Mouse (Mus musculus) CH12.LX (cell line): ENCODE data around the gene Ntmt1. TPM values are rescaled to one million over a fixed set of nuclear protein-coding genes. Genes with fewer than 3 reads are reported as not detected.

Experiments used
- DNase-seq: peaks from one replicate; pipeline ENCODE4 v3.0.0-alpha.2; 2013; ENCODE audit errors: extremely low read depth
- H3K27ac ChIP-seq: 2 replicates; pipeline ENCODE4 v1.5.1; 2012; ENCODE audit warnings: low read depth, mild to moderate bottlenecking, control low read depth, moderate library complexity; ENCODE audit not compliant: insufficient read depth
- H3K27me3 ChIP-seq: replicated peaks from 2 replicates; pipeline ENCODE3; 2012; ENCODE audit warnings: inconsistent platforms
- H3K36me3 ChIP-seq, 2 experiments: replicated peaks in 1 of 2; 2 replicates each; pipeline versions ENCODE3 to v1.6.1; 2012; ENCODE audit warnings: inconsistent platforms in 1 of 2, low read length in 1 of 2, mild to moderate bottlenecking in 1 of 2, mixed read lengths in 1 of 2, moderate library complexity in 1 of 2; ENCODE audit not compliant: control insufficient read depth in 1 of 2, insufficient read depth in 1 of 2
- H3K4me1 ChIP-seq, 2 experiments: 2 replicates each; pipeline ENCODE4 v1.6.1; 2012; ENCODE audit warnings: inconsistent platforms in 1 of 2, moderate library complexity in 1 of 2; ENCODE audit not compliant: insufficient read depth in 2 of 2, control insufficient read depth in 1 of 2
- H3K4me2 ChIP-seq: 2 replicates; pipeline ENCODE4 v1.6.1; 2012; ENCODE audit warnings: low read depth, mild to moderate bottlenecking, control low read depth; ENCODE audit not compliant: poor library complexity, insufficient read depth, severe bottlenecking
- H3K4me3 ChIP-seq, 3 experiments: fragments of 150-350 bp in 1 of 3; sonication (generic) in 1 of 3; replicated peaks in 1 of 3; 2 replicates each; pipeline versions ENCODE3 to v1.5.1; 2011 to 2012; ENCODE audit warnings: low read depth in 2 of 3, low read length in 2 of 3, mild to moderate bottlenecking in 2 of 3, moderate library complexity in 2 of 3, control low read depth in 1 of 3, improper control_type of control experiment in 1 of 3, inconsistent platforms in 1 of 3, mixed read lengths in 1 of 3; ENCODE audit not compliant: poor library complexity in 1 of 3
- H3K79me2 ChIP-seq: replicated peaks from 2 replicates; pipeline ENCODE4 v1.6.1; 2012; ENCODE audit warnings: mild to moderate bottlenecking, moderate library complexity; ENCODE audit not compliant: control insufficient read depth, poor library complexity, insufficient read depth, severe bottlenecking; ENCODE audit errors: extremely low read depth
- H3K9ac ChIP-seq: 2 replicates; pipeline ENCODE4 v1.6.1; 2012; ENCODE audit warnings: low read depth, mild to moderate bottlenecking, control low read depth, moderate library complexity; ENCODE audit not compliant: insufficient read depth
- H3K9me3 ChIP-seq: replicated peaks from 2 replicates; pipeline ENCODE3; 2012; ENCODE audit warnings: low read length, inconsistent platforms, mixed read lengths
- BHLHE40 ChIP-seq: IDR thresholded peaks from 2 replicates; pipeline ENCODE4 v1.6.1; 2011; ENCODE audit warnings: mild to moderate bottlenecking, low read depth, low read length, improper control_type of control experiment
- CHD2 ChIP-seq: IDR thresholded peaks from 2 replicates; pipeline ENCODE4 v1.6.1; 2011; ENCODE audit warnings: low read length, improper control_type of control experiment
- CTCF ChIP-seq, 2 experiments: IDR thresholded peaks in 1 of 2; conservative IDR thresholded peaks in 1 of 2; 2 replicates each; pipeline ENCODE4 v1.5.1; 2011 to 2012; ENCODE audit warnings: low read depth in 2 of 2, low read length in 2 of 2, improper control_type of control experiment in 1 of 2, inconsistent platforms in 1 of 2, mild to moderate bottlenecking in 1 of 2, moderate library complexity in 1 of 2
- ELF1 ChIP-seq: IDR thresholded peaks from 2 replicates; pipeline ENCODE4 v1.6.1; 2014; ENCODE audit warnings: low read depth, mild to moderate bottlenecking, inconsistent platforms, low read length, improper control_type of control experiment
- ETS1 ChIP-seq: conservative IDR thresholded peaks from 2 replicates; pipeline ENCODE4 v1.6.1; 2012; ENCODE audit warnings: low read depth, mild to moderate bottlenecking, inconsistent platforms, low read length, improper control_type of control experiment, moderate library complexity
- HCFC1 ChIP-seq: IDR thresholded peaks from 2 replicates; pipeline ENCODE4 v1.6.1; 2012; ENCODE audit warnings: low read depth, mild to moderate bottlenecking, inconsistent platforms, low read length, improper control_type of control experiment
- IRF4 ChIP-seq: IDR thresholded peaks from 2 replicates; pipeline ENCODE4 v1.6.1; 2014; ENCODE audit warnings: low read depth, mild to moderate bottlenecking, inconsistent platforms, low read length, improper control_type of control experiment
- JUN ChIP-seq: IDR thresholded peaks from 2 replicates; pipeline ENCODE4 v1.6.1; 2011; ENCODE audit warnings: low read depth, mild to moderate bottlenecking, low read length, improper control_type of control experiment, moderate library complexity; ENCODE audit not compliant: insufficient read depth
- JUND ChIP-seq: conservative IDR thresholded peaks from 2 replicates; pipeline ENCODE4 v1.6.1; 2011; ENCODE audit warnings: low read depth, low read length, improper control_type of control experiment
- KAT2A ChIP-seq: IDR thresholded peaks from 2 replicates; pipeline ENCODE4 v1.6.1; 2012; ENCODE audit warnings: low read length, improper control_type of control experiment, inconsistent platforms; ENCODE audit not compliant: insufficient replicate concordance
- MAFK ChIP-seq: IDR thresholded peaks from 2 replicates; pipeline ENCODE4 v1.6.1; 2011; ENCODE audit warnings: low read length, improper control_type of control experiment; ENCODE audit not compliant: insufficient replicate concordance
- MAZ ChIP-seq: IDR thresholded peaks from 2 replicates; pipeline ENCODE4 v1.6.1; 2012; ENCODE audit warnings: low read depth, mild to moderate bottlenecking, inconsistent platforms, low read length, improper control_type of control experiment, moderate library complexity
- MXI1 ChIP-seq: IDR thresholded peaks from 2 replicates; pipeline ENCODE4 v1.6.1; 2011; ENCODE audit warnings: mild to moderate bottlenecking, low read depth, low read length, improper control_type of control experiment
- NRF1 ChIP-seq: IDR thresholded peaks from 2 replicates; pipeline ENCODE4 v1.6.1; 2014; ENCODE audit warnings: low read depth, mild to moderate bottlenecking, inconsistent platforms, low read length, improper control_type of control experiment, moderate library complexity
- PAX5 ChIP-seq: IDR thresholded peaks from 2 replicates; pipeline ENCODE4 v1.6.1; 2012; ENCODE audit warnings: low read length, inconsistent platforms, mixed read lengths
- POLR2A ChIP-seq: IDR thresholded peaks from 2 replicates; pipeline ENCODE4 v1.6.1; 2011; ENCODE audit warnings: low read depth, mild to moderate bottlenecking, improper control_type of control experiment, low read length
- POLR2AphosphoS2 ChIP-seq: IDR thresholded peaks from 2 replicates; pipeline ENCODE4 v1.6.1; 2011; ENCODE audit warnings: low read depth, low read length, improper control_type of control experiment
- RCOR1 ChIP-seq: conservative IDR thresholded peaks from 2 replicates; pipeline ENCODE4 v1.6.1; 2012; ENCODE audit warnings: low read depth, mild to moderate bottlenecking, inconsistent platforms, low read length, improper control_type of control experiment
- SIN3A ChIP-seq: IDR thresholded peaks from 2 replicates; pipeline ENCODE4 v1.6.1; 2012; ENCODE audit warnings: low read length, improper control_type of control experiment, inconsistent platforms
- SMC3 ChIP-seq: IDR thresholded peaks from 2 replicates; pipeline ENCODE4 v1.6.1; 2011; ENCODE audit warnings: low read depth, low read length, improper control_type of control experiment
- TBP ChIP-seq: conservative IDR thresholded peaks from 2 replicates; pipeline ENCODE4 v1.6.1; 2011; ENCODE audit warnings: low read depth, low read length, improper control_type of control experiment
- UBTF ChIP-seq: IDR thresholded peaks from 2 replicates; pipeline ENCODE4 v1.6.1; 2012; ENCODE audit warnings: low read depth, mild to moderate bottlenecking, inconsistent platforms, low read length, improper control_type of control experiment, moderate library complexity
- USF1 ChIP-seq: IDR thresholded peaks from 2 replicates; pipeline ENCODE4 v1.6.1; 2014; ENCODE audit warnings: low read depth, mild to moderate bottlenecking, inconsistent platforms, low read length, improper control_type of control experiment
- ZNF384 ChIP-seq: IDR thresholded peaks from 2 replicates; pipeline ENCODE4 v1.6.1; 2012; ENCODE audit warnings: low read depth, low read length, improper control_type of control experiment, inconsistent platforms
- dilution Hi-C: fragments of 300-500 bp; cut with MboI; formaldehyde crosslinking; loops from 2 replicates; pipeline ENCODE4 v1.14.3; 2020; ENCODE audit warnings: low sequenced_read_pairs; ENCODE audit not compliant: extremely low pct_unique_long_range_greater_than_20kb, extremely low pct_ligation_motif_present
- in situ Hi-C: fragments of 300-500 bp; cut with MboI; formaldehyde crosslinking; loops from 3 replicates; pipeline ENCODE4 v1.14.3; 2019; ENCODE audit warnings: low sequenced_read_pairs, low pct_ligation_motif_present, low pct_unique_long_range_greater_than_20kb, mixed read lengths
- polyA plus RNA-seq: library from polyadenylated mRNA; unstranded; fragments of >175 nt; gene quantifications from 2 replicates; pipeline ENCODE4 v1.2.1, GENCODE M21; 2012; ENCODE audit warnings: low read depth; ENCODE audit not compliant: insufficient read length
- total RNA-seq, 2 experiments: library from RNA; depleted of rRNA; stranded (reverse); fragments of 300-350 nt in 1 of 2; fragments of >200 nt in 1 of 2; gene quantifications; 2 replicates each; pipeline ENCODE4 v1.2.3; 2012 to 2014

Gene Ntmt1
- total and polyA plus RNA-seq, 3 experiments = 43.3 to 66.1 (median 50.4) TPM

- in situ Hi-C loops (no loop called here), dilution Hi-C loops (no loop called here)
- Histone ChIP-seq H3K27me3 (peaks cover 9% of the 10 kb centered on the region), H3K4me2 (no peak overlapping the region), H3K36me3 (no peaks in the 10 kb centered on the region), H3K79me2 (no peaks in the 10 kb centered on the region)
- TF ChIP-seq RCOR1 = no peak
- no peak for TF ChIP-seq HCFC1
- TF ChIP-seq ZNF384 = no peak
- no peak for TF ChIP-seq MXI1
- TF ChIP-seq BHLHE40 = no peak
- no peak for TF ChIP-seq CHD2
- no peak for TF ChIP-seq ETS1
- TF ChIP-seq JUN = no peak
- no peak for TF ChIP-seq NRF1
- TF ChIP-seq, all 38 proteins: peak for 0
- H3K4me1 ChIP-seq = peaks cover 3 to 24% of the 10 kb centered on the region in 2 experiments; a peak in 3 of 4 replicates
- H3K9ac ChIP-seq = no peak overlapping the region
- no peak overlapping the region for H3K4me3 ChIP-seq
- no peak for DNase-seq
- no peak overlapping the region for H3K27ac ChIP-seq
- no peaks in the 10 kb centered on the region for H3K9me3 ChIP-seq
These were observed 28.4 kb upstream of the Ntmt1 start for GRCm38 (mm10) chr2:30779241-30779640.

- Histone ChIP-seq H3K27me3 (no peaks in the 10 kb centered on the region), H3K4me2 (no peak overlapping the region), H3K9ac (no peak overlapping the region), H3K9me3 (no peaks in the 10 kb centered on the region), H3K4me3 (no peak overlapping the region), H3K79me2 (no peaks in the 10 kb centered on the region), H3K27ac (no peak overlapping the region), H3K4me1 (peaks cover 3 to 18% of the 10 kb centered on the region in 2 experiments; a peak in 3 of 4 replicates), H3K36me3 (no peaks in the 10 kb centered on the region)
- dilution Hi-C loops = no loop called here
- in situ Hi-C loops = no loop called here
- no peak for DNase-seq
- TF ChIP-seq CTCF (conservative IDR thresholded peaks at IDR 0.05 in 1 of 2, IDR thresholded peaks at IDR 0.05 in 1 of 2; ENCODE audit: low read depth in 2 of 2, low read length in 2 of 2) (no peak), MAZ (no peak), PAX5 (no peak), POLR2AphosphoS2 (no peak), SMC3 (no peak), JUND (no peak), KAT2A (no peak), NRF1 (no peak), UBTF (no peak), ETS1 (no peak), BHLHE40 (no peak), IRF4 (no peak), JUN (no peak), USF1 (no peak), ELF1 (no peak), MAFK (no peak), TBP (no peak), SIN3A (no peak), POLR2A (no peak)
These were observed 25.0 kb upstream of the Ntmt1 start for GRCm38 (mm10) chr2:30782312-30783290.
